Mouse (Mus musculus): Measurements from ENCODE around the gene Havcr2. TPM values are rescaled to one million over a fixed set of nuclear protein-coding genes. Genes with fewer than 3 reads are reported as not detected.
"Not testable (repeated sequence)": the region's sequence is repeated elsewhere in the genome, so short reads cannot be mapped to it uniquely, and the experiment has no call there.

Havcr2 gene
- polyA plus RNA-seq (2012; rRNA removed): 0.06 and 0.12 TPM in 2 replicates

DNA sequence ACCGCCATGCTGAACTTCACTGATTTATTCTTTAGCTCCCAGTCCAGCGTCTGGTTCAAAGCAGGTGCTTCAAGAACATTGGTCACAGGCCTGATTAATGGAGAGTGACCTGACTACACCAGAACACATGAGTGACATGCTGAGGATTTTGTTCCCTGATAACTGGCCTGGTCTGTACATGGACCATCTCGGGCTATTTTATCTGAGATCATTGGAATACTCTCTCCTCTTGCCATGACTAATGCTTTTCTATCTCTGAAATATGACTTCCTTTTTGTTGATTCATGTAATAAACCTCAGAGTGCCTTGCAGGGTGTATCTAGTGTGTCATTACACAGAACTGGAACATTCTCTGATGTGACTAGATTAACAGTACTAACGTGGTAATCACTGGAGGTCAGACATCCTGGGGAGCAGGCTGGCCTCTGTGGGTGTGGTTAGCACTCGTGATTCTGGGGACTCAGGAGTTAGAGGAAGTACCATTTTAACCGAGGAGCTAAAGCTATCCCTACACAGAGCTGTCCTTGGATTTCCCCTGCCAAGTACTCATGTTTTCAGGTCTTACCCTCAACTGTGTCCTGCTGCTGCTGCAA lies at the start of gene Havcr2:
Gene Havcr2 (plus strand): TSS at position 483 of the 593 bp plus-strand sequence.
- no peak within 1 kb of the TSS for H3K4me3 ChIP-seq (ENCODE audit: control insufficient read depth, low read depth, low read length)
- H3K27ac ChIP-seq (ENCODE audit: control insufficient read depth, insufficient read depth, low read depth, low read length): no peak within 1 kb of the TSS
- H3K36me3 ChIP-seq (ENCODE audit: control insufficient read depth, insufficient read depth, low read length): no peaks in the 10 kb centered on the region
- no peak for TF ChIP-seq POLR2A (IDR thresholded peaks at IDR 0.05; ENCODE audit: control insufficient read depth, low read depth, low read length)
- TF ChIP-seq CTCF (IDR thresholded peaks at IDR 0.05; ENCODE audit: control insufficient read depth, insufficient read depth, insufficient replicate concordance, low read depth, low read length): no peak
- H3K27me3 ChIP-seq (ENCODE audit: control insufficient read depth, insufficient read depth, low read length): no peaks in the 10 kb centered on the region
- no peaks in the 10 kb centered on the region; the same call in none of the 2 replicates for H3K4me1 ChIP-seq (ENCODE audit: control insufficient read depth, insufficient read depth, low read length)

DNA sequence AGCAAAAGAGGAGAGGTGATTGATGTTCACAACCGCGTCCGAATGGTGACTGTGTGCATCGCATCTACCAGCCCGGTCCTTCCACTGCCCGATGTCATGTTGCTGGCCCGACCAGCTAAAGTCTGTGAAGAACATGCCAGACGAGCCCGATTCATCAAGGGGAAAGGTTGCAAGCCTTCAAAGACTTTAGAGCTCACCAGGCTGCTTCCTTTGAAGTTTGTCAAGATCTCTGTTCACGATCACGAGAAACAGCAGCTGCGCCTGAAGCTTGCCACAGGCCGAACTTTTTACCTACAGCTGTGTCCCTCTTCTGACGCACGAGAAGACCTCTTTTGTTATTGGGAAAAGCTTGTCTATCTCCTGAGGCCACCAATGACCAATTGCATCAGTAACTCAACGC lies 49.7 kb upstream of the Havcr2 start:
- TF ChIP-seq POLR2A (IDR thresholded peaks at IDR 0.05; ENCODE audit: control insufficient read depth, low read depth, low read length) (no peak), CTCF (IDR thresholded peaks at IDR 0.05; ENCODE audit: control insufficient read depth, insufficient read depth, insufficient replicate concordance, low read depth, low read length) (no peak)
- H3K36me3 ChIP-seq (ENCODE audit: control insufficient read depth, insufficient read depth, low read length): no peaks in the 10 kb centered on the region
- no peaks in the 10 kb centered on the region for H3K27me3 ChIP-seq (ENCODE audit: control insufficient read depth, insufficient read depth, low read length)
- peak overlapping the region; percentile 58 for H3K27ac ChIP-seq (ENCODE audit: control insufficient read depth, insufficient read depth, low read depth, low read length)
- peak overlapping the region; percentile 67 for H3K4me3 ChIP-seq (ENCODE audit: control insufficient read depth, low read depth, low read length)
- no peaks in the 10 kb centered on the region; the same call in 1 of the 2 replicates for H3K4me1 ChIP-seq (ENCODE audit: control insufficient read depth, insufficient read depth, low read length)

DNA sequence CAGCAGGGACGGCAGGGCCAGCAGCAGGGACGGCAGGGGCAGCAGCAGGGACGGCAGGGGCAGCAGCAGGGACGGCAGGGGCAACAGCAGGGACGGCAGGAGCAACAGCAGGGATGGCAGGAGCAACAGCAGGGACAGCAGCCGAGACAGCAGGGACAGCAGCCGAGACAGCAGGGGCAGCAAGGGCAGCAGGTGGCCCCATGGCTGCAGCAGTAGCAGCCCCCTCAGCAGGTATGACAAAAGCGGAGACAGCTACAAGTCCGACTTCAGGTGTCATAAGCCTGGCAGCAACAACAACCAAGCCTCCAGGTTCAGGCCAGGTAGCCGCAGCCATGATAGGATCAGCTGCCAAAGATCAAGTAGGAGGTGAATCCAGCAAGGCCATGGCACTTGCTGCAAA lies 48.0 kb upstream of the Havcr2 start:
- H3K27ac ChIP-seq (ENCODE audit: control insufficient read depth, insufficient read depth, low read depth, low read length): no peak overlapping the region
- H3K4me3 ChIP-seq (ENCODE audit: control insufficient read depth, low read depth, low read length): peak overlapping the region; percentile 77

DNA sequence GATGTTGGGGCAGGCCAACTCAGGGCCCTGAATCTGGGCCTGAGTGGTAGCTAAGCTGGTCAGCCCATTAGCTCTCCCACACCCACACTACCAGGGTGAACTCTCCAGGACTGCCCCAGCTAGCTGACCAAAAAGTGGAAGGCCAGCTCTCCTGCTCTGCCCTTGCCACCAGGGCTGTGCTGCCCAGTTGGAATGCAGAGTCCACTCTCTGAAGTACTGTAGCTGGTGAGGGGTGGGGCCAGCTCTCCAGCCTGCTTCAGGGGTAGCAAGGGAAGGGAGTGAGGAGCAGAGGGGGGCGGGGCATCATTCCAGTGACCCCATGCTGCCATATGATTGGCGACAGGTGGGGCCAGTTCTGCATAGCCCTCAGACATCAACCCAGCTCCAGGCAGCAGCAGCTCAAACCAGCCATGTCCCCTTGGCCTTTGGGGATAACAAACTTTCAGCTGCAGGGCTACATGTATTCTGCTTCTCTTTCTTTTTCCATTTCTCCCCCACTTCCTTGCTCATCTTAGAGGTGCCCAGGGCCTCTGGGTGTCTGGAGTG lies 44.6 kb upstream of the Havcr2 start:
- TF ChIP-seq CTCF (IDR thresholded peaks at IDR 0.05; ENCODE audit: control insufficient read depth, insufficient read depth, insufficient replicate concordance, low read depth, low read length) (no peak), POLR2A (IDR thresholded peaks at IDR 0.05; ENCODE audit: control insufficient read depth, low read depth, low read length) (no peak)
- no peak overlapping the region for H3K4me3 ChIP-seq (ENCODE audit: control insufficient read depth, low read depth, low read length)
- no peaks in the 10 kb centered on the region for H3K36me3 ChIP-seq (ENCODE audit: control insufficient read depth, insufficient read depth, low read length)
- no peak overlapping the region for H3K27ac ChIP-seq (ENCODE audit: control insufficient read depth, insufficient read depth, low read depth, low read length)
- no peaks in the 10 kb centered on the region; the same call in 1 of the 2 replicates for H3K4me1 ChIP-seq (ENCODE audit: control insufficient read depth, insufficient read depth, low read length)
- H3K27me3 ChIP-seq (ENCODE audit: control insufficient read depth, insufficient read depth, low read length): no peaks in the 10 kb centered on the region

More for the DNA sequence above, 48.0 kb upstream of the Havcr2 start:
- Histone ChIP-seq H3K27me3 (ENCODE audit: control insufficient read depth, insufficient read depth, low read length) (no peaks in the 10 kb centered on the region), H3K4me1 (ENCODE audit: control insufficient read depth, insufficient read depth, low read length) (no peaks in the 10 kb centered on the region; the same call in 1 of the 2 replicates), H3K36me3 (ENCODE audit: control insufficient read depth, insufficient read depth, low read length) (no peaks in the 10 kb centered on the region)
- TF ChIP-seq CTCF (IDR thresholded peaks at IDR 0.05; ENCODE audit: control insufficient read depth, insufficient read depth, insufficient replicate concordance, low read depth, low read length): no peak
- no peak for TF ChIP-seq POLR2A (IDR thresholded peaks at IDR 0.05; ENCODE audit: control insufficient read depth, low read depth, low read length)

DNA sequence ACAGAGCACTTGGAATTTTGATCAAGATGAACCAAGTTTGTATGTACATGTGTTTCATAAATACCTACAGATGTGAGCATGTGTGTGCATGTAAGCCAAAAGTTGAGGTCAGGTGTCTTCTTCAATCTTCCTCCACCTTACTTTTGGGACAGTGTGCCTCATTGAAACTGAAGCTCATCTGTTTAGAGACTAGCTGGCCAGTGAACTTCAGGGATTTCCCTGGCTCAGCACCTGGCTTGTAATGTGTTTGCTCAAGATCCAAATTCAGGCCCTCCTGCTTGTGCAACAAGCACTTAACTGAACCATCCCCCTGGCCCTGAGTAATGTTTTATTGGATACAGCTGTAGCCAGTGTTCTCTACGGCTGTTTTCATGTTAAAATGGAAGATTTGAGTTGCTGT lies 36.3 kb upstream of the Havcr2 start:
- Histone ChIP-seq H3K27ac (ENCODE audit: control insufficient read depth, insufficient read depth, low read depth, low read length) (no peak overlapping the region), H3K27me3 (ENCODE audit: control insufficient read depth, insufficient read depth, low read length) (no peaks in the 10 kb centered on the region), H3K36me3 (ENCODE audit: control insufficient read depth, insufficient read depth, low read length) (no peaks in the 10 kb centered on the region), H3K4me1 (ENCODE audit: control insufficient read depth, insufficient read depth, low read length) (no peaks in the 10 kb centered on the region), H3K4me3 (ENCODE audit: control insufficient read depth, low read depth, low read length) (no peak overlapping the region)
- TF ChIP-seq CTCF (IDR thresholded peaks at IDR 0.05; ENCODE audit: control insufficient read depth, insufficient read depth, insufficient replicate concordance, low read depth, low read length) (no peak), POLR2A (IDR thresholded peaks at IDR 0.05; ENCODE audit: control insufficient read depth, low read depth, low read length) (no peak)

DNA sequence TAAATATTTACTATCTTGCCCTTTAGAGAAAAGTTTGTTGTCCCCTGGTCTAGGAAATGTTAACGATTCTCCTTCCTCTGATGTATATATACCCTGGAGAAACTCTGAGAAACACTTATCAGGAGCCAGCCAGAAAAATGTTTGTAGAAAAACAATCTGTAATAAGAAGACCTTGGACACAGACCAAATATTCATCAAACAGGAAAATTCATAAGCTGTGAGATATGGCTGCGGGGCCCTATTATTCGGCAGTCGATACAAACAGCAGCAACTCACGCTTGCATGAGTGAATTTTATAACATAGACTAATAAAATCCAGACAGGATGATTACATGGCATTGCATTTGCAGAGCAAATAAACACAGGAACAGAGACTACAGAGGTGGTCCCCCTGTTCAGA lies 35.9 kb upstream of the Havcr2 start:
- H3K27me3 ChIP-seq (ENCODE audit: control insufficient read depth, insufficient read depth, low read length): no peaks in the 10 kb centered on the region
- H3K27ac ChIP-seq (ENCODE audit: control insufficient read depth, insufficient read depth, low read depth, low read length): no peak overlapping the region
- TF ChIP-seq CTCF (IDR thresholded peaks at IDR 0.05; ENCODE audit: control insufficient read depth, insufficient read depth, insufficient replicate concordance, low read depth, low read length): no peak
- no peak for TF ChIP-seq POLR2A (IDR thresholded peaks at IDR 0.05; ENCODE audit: control insufficient read depth, low read depth, low read length)
- no peak overlapping the region for H3K4me3 ChIP-seq (ENCODE audit: control insufficient read depth, low read depth, low read length)
- no peaks in the 10 kb centered on the region for H3K4me1 ChIP-seq (ENCODE audit: control insufficient read depth, insufficient read depth, low read length)
- no peaks in the 10 kb centered on the region for H3K36me3 ChIP-seq (ENCODE audit: control insufficient read depth, insufficient read depth, low read length)

DNA sequence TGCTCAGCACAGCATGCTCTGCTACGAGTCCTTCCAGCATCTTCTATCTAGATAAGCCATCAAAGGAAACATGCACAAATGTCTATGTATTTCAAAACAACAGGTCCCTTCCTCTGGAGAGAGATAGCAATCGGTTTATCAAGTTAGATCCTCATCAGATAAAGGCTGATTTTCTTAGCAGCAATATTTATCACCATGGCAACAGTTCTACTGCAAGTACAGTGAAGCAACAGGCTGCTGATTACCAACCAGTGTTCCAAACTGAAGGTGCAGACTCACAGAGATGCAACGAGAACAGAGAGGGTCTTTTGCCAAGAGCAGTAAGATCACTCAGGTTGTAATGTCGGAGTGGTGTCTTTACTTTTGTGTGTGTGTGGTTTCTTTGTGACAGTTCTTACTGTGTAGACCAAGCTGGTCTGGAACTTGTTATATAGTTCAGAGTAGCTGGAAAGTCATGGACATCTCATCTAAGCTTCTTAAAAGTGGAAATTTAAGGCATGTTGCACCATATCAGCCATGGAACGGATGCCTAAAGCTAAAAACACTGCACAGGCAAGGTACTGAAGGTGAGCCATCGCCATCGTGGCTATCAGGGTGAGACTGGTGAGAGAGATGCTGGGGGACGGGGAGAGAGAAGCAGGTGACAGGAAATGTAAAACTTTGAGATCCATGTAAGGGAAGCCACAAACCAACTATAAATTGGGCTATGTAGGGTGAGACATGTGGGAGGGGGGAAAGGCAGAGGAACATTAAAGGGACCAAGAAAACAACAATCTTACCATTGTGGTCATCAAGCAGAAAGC lies 33.4 kb upstream of the Havcr2 start:
- Histone ChIP-seq H3K36me3 (ENCODE audit: control insufficient read depth, insufficient read depth, low read length) (no peaks in the 10 kb centered on the region), H3K27ac (ENCODE audit: control insufficient read depth, insufficient read depth, low read depth, low read length) (no peak overlapping the region), H3K4me3 (ENCODE audit: control insufficient read depth, low read depth, low read length) (no peak overlapping the region), H3K4me1 (ENCODE audit: control insufficient read depth, insufficient read depth, low read length) (no peaks in the 10 kb centered on the region), H3K27me3 (ENCODE audit: control insufficient read depth, insufficient read depth, low read length) (no peaks in the 10 kb centered on the region)
- TF ChIP-seq CTCF (IDR thresholded peaks at IDR 0.05; ENCODE audit: control insufficient read depth, insufficient read depth, insufficient replicate concordance, low read depth, low read length) (no peak), POLR2A (IDR thresholded peaks at IDR 0.05; ENCODE audit: control insufficient read depth, low read depth, low read length) (no peak)

DNA sequence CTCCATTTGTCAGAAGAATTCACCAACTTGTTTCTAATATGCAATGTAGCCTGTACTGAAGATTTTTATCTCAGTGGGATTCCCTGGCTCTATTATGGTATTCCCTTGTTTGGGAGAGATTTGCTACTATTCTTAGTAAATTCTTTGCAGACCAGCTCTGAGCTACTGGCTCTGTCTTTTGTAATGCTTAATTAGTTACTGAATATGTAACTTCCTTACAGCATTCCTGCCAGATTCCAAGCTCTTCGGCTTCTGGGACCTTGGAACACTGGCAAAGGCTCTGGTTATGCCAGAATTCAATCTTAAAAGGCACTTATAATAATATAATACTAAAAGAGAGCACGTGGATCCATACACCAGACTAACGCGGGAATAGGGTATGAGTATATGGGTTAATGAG lies 26.6 kb upstream of the Havcr2 start:
- H3K4me1 ChIP-seq (ENCODE audit: control insufficient read depth, insufficient read depth, low read length); H3K27me3 ChIP-seq (ENCODE audit: control insufficient read depth, insufficient read depth, low read length); H3K4me3 ChIP-seq (ENCODE audit: control insufficient read depth, low read depth, low read length); H3K36me3 ChIP-seq (ENCODE audit: control insufficient read depth, insufficient read depth, low read length); H3K27ac ChIP-seq (ENCODE audit: control insufficient read depth, insufficient read depth, low read depth, low read length): not testable (repeated sequence)

Measured in testis, adult 2 months (tissue).